Mouse (Mus musculus) cerebellum, adult 2 months (tissue): ENCODE measurements at regions not wholly inside any gene's neighbourhood (a gene's known extent, or its start where the extent isn't known, plus 50 kb on each side); places are given as distances from the start of the nearest gene placed in this dataset.
A peak's percentile ranks its signal among the peaks of the same experiment; 100 is the strongest.

Source experiments
- CTCF ChIP-seq: fragments of 200-500 bp; IDR thresholded peaks from 2 replicates; pipeline ENCODE4 v1.5.1; 2011; ENCODE audit warnings: low read depth, mild to moderate bottlenecking, control low read depth, low read length, moderate library complexity, borderline replicate concordance; ENCODE audit not compliant: insufficient read depth
- POLR2A ChIP-seq: fragments of 200-500 bp; IDR thresholded peaks from 2 replicates; pipeline ENCODE4 v1.6.1; 2011; ENCODE audit warnings: low read length, control low read depth, borderline replicate concordance; ENCODE audit not compliant: insufficient read depth

DNA sequence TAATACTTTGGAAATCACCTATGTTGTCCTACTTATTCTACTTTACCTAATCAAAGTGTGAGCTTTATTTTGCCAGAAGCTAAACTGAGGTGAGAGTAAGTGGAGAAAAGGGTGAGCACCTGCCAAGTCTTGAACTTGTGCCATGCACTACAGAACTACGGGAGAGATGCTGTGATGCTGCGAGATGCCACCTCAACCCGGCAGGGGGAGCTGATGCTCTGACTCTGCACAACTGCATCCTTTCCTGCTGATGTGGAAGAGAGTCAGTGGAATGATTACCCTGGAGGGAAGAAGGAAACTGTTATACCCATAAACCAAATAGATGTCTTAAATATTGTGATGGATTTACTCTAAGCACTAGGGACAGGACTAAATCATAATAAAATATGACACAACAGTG, 532.3 kb upstream of the Manea start:
- TF ChIP-seq POLR2A (no peak), CTCF (peak; percentile 22; the same call in 1 of the 2 replicates)
